Mouse (Mus musculus): ENCODE measurements around the gene Flywch2.
A peak's percentile ranks its signal among the peaks of the same experiment; 100 is the strongest.
"Not testable (repeated sequence)": the region's sequence is repeated elsewhere in the genome, so short reads cannot be mapped to it uniquely, and the experiment has no call there.

Gene Flywch2

DNA sequence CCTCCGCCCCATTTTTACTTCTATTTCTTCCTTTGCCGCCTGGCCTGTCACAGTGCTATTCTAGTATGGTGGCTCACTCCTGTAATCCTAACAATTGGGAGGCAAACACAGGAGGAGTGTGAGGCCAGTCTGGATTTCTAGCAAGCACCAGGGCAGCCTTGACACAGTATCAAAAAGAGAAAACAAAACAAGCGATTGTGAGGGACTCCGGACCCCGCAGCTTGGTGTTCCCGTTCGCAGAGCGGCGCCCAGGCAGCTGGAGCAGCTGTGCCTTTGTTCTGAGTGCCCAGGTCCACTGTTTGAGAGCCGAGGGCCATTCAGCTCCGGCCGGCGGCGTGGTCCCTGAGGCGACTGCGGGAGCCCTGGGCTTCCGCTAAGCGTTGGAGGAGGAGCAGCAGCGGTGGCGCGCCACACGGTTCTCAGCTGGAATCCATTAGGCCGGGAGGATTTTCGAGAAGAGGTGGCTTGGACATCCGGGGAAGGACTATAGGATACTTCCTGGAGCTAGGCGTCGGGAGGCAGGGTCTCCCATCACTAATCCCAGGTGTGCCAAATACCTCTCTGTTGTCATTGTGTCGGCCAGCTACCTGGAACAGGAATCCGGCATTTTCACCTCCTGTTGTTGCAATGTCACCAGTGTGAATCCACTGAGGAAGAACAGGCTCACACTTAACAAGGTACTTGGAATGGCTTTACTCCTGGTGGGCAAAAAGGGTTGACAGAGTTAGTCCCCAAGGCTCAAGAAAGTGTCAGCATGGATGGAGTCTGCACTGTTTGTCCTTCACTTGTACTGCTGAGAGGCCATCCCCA is 4.6 kb upstream of the Flywch2 start, which contains the start of gene Srrm2:
TSS of gene Srrm2 (plus strand) at position 264 of the 810 bp plus-strand sequence.
- DNase-seq = peak; percentile 72

DNA sequence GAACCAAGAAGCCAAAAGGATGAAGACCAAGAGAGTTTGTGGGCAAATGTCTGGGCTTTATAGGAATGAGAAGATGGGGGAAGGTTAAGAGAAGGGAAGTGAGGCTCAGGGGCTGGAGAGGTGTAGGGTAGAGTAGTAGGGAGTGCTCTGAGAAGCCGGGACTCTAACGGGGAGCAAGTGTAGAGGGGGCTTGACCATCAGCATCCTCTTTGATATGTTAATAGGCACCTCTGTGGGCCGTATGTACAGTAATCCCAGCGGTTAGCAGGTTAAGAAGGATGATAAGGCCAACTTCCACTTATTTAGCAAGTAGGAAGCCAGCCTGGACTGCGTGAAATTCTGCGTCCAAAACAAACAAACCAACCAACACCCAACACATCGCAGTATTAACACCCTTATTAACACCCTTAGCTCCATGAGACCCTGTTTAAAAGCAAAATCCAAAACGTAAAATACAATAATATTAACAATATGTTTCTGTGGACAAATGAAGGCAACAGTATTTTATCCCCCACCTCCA is 3.9 kb upstream of the Flywch2 start:
- no peak for DNase-seq

DNA sequence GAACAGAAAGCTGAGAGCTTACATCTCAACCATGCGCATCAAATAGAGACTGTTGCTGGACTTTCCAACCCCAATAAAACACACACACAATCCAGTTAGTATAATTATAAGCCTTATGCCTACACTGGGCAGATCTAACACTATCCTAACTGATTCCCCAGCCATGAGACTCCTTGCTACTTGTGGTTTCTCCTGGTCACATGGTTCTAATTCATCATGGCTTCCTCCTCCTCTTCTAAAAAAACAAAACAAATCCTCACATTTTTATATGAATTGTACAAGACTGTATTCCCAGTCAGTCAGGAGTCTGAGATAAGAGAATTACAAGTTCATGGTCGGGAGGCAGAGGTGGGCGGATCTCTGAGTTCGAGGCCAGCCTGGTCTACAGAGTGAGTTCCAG is 3.1 kb upstream of the Flywch2 start:
- DNase-seq = no peak

DNA sequence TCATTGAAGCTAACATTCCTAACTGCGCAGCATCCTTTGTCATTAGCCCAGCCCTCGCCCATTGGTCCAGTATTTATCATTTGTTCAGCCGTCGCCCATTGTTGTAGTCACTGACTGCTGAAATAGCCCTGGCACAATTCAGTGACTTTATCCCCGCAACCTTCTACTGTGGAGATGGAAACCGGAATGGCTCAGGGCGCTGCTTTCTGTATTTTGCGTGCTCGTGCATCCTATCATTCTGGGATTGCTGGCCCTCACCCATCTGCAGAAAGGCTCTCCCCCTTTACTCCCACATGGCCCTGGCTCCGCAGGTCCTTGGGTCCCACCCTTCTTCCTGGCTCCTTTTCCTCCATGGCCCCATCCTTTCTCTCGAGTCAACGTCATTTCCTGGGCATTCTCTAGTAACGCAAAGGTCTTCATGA is 640 bp upstream of the Flywch2 start:
- DNase-seq = no peak

DNA sequence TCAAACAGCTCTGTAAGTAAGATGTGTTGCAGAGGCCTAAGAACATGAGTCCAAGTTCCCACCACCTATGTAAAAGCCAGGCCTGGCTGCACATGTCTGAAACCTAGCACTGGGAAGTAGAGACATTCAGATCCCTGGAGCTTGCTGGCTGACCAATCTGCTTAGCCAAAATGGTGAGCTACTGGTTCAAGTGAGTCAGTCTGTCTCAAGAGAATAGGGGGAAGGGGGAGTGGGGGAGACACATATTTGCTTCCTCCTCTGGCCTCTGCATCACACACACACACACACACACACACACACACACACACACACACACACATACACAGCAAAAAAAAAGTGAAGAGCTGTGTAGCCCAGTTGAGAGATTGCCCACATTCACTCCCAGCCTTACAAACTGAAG is 2.5 kb downstream of the Flywch2 start:
- no peak for DNase-seq

DNA sequence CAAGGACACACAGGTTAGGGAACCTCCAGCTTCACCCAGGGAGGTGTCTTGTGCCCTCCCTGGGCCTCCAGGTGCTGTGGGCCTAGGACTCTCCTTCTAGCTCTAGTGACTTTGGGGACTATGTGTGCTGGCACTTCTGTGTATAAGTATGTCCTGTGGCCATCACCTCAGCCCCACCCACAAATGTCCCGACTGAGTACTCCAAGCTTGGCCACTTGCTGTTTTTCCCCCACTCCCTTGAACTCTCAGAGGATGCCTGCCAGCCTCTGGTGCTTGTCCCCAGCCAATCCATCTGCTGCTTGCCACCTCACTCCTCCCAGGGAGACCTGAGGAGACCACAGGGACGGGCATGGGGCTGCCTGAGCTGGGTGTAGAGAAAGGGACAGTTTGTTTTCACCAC is 7.4 kb downstream of the Flywch2 start:
- DNase-seq = no peak

DNA sequence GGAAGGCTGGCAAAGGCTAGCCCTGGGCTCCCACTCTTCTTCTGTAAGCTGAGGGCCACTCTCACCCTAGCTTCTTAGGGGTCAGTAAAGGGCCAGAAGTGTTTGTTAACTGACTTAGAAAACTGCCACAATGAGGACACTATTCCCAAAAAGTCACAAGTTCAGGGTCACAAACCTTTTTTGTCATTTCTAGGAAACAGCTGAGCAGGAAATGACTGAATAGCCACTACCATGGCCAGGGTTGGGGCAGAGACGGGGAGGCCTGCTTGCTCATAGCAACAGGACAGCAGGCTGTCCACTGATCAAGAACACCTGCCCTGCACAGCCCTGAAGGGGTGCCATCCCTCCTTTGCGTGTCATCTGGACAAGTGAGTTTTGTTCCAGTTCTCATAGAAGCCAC is 8.7 kb downstream of the Flywch2 start:
- DNase-seq = no peak

DNA sequence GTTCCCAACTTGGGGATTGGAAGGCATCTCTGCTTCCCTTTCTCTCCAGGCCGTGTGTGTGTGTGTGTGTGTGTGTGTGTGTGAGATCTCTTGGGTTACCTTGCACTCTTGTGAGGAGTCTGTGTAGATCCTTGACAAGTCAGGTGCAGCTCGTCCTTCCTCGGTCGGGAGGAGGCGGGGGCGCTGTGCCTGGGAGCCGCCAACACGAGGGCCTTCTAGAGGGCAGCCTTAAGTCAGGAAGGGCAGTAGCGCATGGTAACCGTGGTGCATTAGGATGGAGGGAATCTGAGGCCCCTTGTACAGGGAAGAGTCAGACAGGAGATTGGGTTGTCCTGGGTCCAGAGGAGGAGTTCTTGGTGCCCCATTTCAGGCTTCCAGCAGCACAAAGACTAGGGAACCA is 9.7 kb downstream of the Flywch2 start:
- no peak for DNase-seq

DNA sequence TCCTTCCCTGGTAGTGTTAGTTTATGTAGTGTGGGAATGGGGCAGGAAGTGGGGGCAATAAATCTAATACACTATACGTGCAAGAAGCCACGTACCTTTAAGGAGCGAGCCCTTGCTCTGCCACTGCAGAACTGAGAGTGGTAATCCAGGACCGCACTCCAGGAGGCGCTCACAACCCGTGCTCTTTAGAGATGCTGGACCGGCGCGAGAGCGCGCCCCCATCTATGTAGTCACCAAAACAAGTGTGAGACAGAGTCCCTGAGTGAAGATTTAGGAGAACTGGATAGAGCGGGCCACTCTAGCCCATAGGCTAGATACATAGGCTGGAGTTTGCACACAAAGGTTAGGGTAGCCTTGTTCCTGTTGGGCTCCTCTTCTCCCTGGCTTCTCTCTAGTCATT is 11.8 kb downstream of the Flywch2 start:
- DNase-seq = peak; percentile 90

DNA sequence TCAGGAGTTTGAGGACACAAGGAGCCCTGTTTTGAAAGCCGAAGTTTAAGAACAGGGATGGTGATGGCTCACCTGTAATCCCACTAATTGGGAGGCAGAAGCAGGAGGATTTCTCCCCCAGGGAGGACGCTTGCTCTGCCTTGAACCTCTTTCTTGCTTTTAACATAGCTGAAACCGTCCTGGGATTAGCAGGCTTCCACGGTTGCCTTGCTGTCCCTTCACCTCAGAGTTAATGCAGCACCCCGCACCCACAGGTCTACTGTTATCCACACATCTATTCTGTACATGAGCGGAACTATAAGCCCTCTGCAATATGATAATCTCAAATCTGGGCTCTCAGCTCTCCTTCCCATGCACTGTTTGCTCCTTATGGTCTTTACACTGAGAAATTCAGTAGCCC is 12.2 kb downstream of the Flywch2 start:
- DNase-seq = no peak

DNA sequence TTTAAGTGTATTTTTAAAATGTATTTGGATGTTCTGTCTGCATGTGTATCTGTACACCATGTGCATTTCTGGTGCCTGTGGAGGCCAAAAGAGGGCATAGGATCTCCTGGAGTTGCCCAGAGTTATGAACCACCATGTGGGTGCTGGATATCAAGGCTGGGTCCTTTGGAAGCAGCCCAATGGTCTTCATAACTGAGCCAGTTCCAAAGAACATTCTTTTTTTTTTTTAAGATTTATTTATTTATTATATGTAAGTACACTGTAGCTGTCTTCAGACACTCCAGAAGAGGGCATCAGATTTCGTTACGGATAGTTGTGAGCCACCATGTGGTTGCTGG is 13.7 kb downstream of the Flywch2 start:
- DNase-seq = not testable (repeated sequence)

DNA sequence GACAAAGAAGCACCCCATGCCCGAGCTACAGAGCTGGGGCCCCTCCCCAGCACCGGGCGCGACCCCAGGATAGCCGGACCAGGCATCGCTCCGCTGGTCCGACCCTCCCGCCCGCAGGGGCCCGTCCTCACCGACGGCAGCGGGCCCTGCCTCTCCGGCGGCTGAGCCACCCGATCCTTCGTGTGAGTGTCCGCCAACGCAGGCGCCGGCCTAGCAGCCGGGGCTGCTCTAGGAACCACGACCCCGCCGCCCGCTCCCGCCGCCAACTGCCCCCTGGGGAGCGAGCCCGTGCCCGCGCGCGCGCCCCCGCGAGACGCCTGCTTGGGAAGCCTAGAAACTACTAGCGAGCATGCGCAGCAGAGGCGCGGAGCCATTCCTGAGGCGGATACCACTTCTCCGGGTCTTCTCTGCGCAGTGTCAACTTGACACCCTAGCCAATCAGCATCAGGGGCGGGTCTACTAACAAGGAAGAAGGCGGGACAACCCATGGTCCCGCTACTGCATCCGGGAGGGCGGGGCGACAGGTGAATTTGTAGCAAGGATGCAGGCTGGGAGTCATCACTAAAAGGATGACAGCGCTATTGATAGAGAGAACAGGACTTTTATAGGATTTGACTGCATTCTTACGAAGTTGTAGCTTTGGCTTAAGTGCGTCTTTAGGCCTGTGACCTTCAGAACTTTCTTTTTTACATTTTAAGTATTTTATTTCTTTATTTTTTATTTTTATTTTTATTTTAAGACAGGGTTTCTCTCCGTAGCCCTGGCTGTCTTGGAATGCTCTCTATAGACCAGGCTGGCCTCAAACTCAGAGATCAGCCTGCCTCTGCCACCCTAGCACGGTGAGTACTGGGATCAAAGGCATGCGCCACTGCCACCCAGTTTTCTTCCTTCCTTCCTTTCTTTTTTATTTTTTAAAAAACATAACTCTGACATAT is 14.3 kb downstream of the Flywch2 start, which contains the start of gene Flywch1:
TSS of gene Flywch1 (minus strand) at position 319 of the 935 bp plus-strand sequence.
- peak; percentile 99 for DNase-seq

DNA sequence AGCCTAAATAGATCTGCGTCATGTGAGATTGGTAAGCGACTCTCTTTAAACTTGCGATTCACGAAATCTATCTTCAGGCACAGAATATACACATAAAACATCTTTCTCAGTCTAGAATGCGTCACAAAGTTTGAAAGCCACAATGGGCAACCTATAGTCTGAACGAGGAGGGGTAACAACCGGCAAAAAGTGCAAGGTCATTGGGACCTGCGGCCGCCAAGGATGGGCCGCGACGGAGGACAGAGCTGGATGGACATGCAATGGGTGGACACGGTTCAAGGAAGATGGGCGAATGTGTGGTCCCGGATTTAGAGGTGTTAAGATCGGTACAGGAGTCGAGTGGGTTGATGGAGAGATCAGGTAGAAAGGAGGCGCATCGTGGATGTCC is 15.0 kb downstream of the Flywch2 start:
- no peak for DNase-seq

DNA sequence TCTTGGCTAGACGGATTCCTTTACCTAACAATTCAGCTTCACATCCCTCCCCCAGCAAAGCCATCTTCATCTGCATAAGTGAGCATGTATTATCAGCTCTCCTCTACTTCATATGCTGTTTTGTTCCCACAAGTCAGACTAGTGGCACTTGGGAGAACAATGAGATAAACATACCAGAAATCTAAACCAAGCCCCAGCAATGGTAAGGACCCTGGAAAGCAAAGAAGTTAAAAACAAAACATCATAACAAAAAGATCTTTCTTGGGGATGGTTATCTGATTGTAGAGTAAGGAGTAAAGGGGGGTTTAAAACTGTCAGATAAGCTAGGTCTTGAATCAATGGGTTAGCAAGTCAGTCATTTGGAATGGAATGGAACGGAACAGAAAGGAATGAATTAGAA is 15.4 kb downstream of the Flywch2 start:
- no peak for DNase-seq

DNA sequence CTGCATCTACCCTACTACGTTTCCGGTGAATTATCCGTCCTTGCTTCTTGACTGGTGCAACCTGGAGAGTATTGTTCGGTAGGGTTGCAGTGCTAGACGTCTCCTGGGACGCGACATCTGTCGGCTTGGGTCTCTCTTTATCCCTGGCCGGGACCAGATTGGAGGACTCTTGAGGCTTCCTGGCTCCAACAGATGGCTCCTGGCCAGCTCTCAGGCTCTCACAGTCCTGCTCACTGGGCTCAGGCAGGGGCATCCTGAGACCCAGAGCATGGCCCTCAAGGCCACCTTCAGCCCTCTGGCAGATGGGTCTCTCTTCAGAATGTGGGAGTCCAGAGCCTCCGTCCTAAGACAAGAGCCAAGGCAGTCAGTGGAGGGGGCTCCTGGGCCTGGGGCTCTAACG is 22.9 kb downstream of the Flywch2 start:
- DNase-seq = no peak

DNA sequence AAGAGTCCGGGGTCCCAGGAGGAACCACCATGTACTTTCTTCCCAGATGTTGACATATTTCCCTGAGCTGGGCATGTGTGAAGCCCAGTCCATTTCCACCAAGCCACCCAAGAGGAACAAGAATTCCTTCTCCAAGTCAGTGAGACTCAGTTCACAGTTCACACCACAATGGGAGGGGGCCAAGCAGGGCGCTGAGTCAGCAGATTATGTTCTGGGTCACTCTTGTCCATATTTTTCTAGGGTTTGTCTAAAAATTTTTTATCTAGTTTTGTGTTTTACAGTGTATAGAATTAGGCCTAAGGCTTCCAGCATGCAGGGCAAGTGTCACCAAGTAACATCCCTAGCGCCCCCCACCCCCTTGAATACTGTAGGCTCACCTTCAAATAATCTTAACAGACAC is 24.7 kb downstream of the Flywch2 start:
- DNase-seq = no peak

DNA sequence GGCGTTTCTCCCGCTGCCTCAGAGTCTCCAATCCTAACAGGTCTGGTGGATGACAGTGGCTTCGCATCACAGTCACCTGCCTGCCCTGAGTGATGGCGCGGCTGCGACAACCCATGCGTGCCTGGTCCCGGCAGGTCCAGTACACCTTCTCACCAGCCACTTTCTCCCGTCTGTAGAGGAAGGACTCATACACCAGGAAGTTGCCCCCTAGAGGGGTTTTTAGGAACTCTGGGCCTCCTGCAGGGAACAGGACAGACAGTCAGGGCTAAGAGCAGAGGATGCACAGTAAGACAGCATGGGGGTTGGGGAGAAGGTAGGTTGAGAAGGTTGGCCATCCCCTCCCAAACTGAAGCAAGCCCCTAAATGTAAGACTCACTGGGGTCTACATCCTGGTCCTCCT is 25.6 kb downstream of the Flywch2 start:
- no peak for DNase-seq

DNA sequence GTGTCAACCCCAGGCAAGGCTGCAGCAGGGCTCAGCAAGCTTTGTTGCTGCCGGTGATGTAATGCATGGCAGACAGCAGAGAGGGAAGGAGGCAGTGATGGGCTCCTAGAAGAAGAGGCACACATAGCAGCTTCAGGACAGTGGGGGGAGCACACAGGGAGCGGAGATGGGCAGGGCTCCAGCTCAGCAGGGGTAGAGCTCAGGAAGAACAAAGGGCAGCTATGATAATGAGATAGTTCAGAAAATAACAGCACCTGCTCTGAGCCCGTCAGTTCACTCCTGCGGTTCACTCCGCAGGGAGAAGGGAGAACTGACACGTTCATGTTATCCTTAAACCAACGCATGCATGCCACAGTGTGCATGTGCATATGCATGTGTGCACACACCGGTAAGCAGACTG is 27.1 kb downstream of the Flywch2 start:
- DNase-seq = no peak

DNA sequence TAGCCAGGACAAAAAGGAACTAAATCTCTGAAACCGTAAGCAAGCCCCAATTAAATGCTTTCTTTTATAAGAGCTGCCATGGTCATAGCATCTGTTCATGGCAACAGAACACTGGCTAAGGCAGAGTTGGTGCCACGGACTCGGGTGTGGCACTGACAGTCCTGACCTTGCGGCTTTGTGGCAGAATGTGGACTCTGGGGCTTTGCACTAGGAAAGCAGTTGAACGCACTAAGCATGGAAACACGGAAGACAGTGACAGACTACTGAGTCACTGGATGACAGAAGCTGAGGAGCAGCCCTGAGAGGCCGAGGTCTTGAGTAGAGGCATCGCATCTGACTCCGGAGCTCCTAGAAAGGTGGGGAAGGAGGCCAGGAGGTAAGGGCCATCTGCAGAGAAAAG is 28.3 kb downstream of the Flywch2 start:
- DNase-seq = no peak

DNA sequence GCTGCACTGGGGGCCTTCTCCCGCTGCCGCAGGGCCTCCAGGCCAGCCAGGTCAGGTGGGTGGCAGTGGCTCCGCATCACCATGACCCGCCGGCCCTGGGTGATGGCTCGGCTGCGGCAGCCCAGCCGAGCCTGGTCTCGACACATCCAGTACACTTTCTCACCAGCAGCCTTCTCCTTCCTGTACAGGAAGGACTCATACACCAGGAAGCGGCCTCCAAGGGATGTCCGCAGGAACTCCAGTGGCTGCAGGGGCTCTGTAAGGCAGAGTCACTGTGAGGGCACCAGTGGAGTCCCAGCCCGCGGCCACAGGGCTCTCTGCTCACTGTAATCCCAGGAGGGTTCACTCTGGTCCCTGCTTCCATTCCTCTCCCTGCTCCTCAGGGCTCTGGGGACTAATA is 30.2 kb downstream of the Flywch2 start:
- DNase-seq = peak; percentile 59

DNA sequence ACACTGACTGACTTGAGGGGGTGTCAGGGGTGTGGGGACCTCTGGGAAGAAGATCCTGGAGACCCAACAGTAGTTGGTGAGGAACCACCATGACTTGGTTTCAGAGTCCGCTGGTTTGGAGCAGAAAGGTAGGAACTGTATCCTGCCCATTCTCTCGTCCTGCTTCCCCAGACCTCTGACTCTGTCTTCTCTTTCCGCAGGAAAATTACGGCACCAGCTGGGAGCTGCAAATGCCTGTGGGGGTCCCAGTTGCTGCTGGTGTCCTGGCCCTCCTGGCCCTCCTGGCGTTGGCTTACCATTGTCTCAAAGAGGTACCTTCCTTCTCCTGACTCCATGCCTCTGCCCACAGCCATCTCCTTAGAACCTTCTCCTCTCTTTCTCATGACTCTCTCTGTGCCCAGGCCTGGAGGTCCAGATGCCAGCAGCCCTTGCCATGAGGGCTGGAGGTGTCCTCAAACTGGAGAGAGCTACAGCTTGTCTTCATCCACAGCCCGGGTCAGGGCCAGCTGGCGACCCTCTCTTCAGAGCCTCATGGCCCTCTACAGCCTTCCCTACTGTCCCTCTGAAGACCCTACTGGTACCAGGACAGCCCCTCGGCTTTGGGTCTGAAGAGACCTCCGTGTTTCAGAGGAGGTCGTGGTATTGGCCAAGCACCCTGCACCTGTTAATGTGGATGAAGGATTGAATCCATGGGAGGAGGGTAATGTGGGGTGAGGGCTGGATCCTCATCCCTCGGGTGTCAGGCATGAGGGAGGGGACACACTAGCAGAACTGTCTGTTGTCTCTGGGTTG is 36.3 kb downstream of the Flywch2 start:
- no peak for DNase-seq

DNA sequence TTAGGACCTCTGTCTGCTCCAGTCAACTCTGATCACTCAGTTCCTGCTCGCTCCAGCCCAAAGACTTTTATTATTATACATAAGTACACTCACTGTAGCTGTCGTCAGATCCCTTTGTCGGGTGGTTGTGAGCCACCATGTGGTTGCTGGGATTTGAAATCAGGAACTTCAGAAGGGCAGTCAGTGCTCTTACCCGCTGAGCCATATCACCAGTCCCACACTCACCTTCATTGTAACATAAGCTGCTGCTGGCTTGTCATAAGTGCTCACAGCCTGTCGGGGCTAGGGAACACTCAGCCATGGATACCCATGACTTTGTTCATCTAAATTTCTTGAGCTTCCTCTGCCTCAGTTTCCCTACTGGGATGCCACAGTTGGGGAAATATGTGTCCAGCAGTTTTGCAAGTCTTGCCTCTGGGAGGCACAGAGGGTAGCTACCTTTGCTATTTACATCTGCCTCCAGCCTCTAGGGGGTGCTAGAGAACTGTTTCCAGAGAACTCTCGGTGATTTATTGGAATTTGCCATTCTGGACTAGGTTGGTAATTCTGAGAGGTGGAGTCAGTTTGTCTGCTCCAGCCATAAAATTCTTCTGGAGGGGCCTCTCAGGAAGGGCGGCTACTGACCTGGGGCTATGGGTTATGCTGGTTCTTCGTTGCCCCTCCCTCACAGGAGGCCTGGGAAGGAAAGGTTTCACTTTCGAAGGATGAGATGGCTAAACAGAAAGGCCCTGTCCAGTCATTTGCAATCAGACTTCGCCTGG is 37.1 kb downstream of the Flywch2 start:
- DNase-seq = peak; percentile 87
